Mouse (Mus musculus): ENCODE measurements around the gene Car5b. TPM values are rescaled to one million over a fixed set of nuclear protein-coding genes. Genes with fewer than 3 reads are reported as not detected.

The Car5b gene
- polyA plus RNA-seq (2012; rRNA removed): 1.2 TPM in 2 replicates

GRCm38 (mm10) chrX:164027607-164028289 lies at the start of gene Car5b:
Gene Car5b (minus strand): TSS chrX:164027997.

GRCm38 (mm10) chrX:164076040-164076775 lies 48.4 kb upstream of the Car5b start, which contains the start of gene Siah1b:
Gene Siah1b (minus strand): TSS chrX:164076493.

GRCm38 (mm10) chrX:163958467-163958875 lies 69.3 kb downstream of the Car5b start, which contains the start of gene Zrsr2:
Gene Zrsr2 (minus strand): TSS chrX:163958661.

Other genes with a start within 250 kb of the Car5b start
- gene Ap1s2, start 119.0 kb downstream of the Car5b start, polyA plus RNA-seq (2012; rRNA removed): 53.8 and 57.5 TPM in 2 replicates
- 30.4 and 34.2 TPM in 2 replicates for gene Zrsr2, start 69.3 kb downstream of the Car5b start, polyA plus RNA-seq (2012; rRNA removed)
- gene Siah1b, start 48.5 kb upstream of the Car5b start, polyA plus RNA-seq (2012; rRNA removed): 15.0 and 15.3 TPM in 2 replicates
- 0.07 TPM in 1 of 2 replicates, not detected in the other for gene Cltrn, start 60.8 kb upstream of the Car5b start, polyA plus RNA-seq (2012; rRNA removed)
- gene Ace2, start 111.3 kb upstream of the Car5b start, polyA plus RNA-seq (2012; rRNA removed): 0.21 and 0.29 TPM in 2 replicates
- 0.44 TPM in 2 replicates for gene Bmx, start 230.2 kb upstream of the Car5b start, polyA plus RNA-seq (2012; rRNA removed)
- 1.4 and 2.0 TPM in 2 replicates for gene Pir, start 241.4 kb upstream of the Car5b start, polyA plus RNA-seq (2012; rRNA removed)

Data from central nervous system, embryonic 18 days (tissue).